Mouse (Mus musculus): ENCODE measurements around the gene Ptgfrn.

GRCm38 (mm10) chr3:101086584-101087445 is 23.3 kb downstream of the Ptgfrn start:
- no peak for TF ChIP-seq ZNF384 (IDR thresholded peaks at IDR 0.05; ENCODE audit: low read depth, low read length)
- no peak for TF ChIP-seq HCFC1 (IDR thresholded peaks at IDR 0.05; ENCODE audit: borderline replicate concordance, insufficient read depth, low read length)
- no peak for TF ChIP-seq CHD2 (IDR thresholded peaks at IDR 0.05; ENCODE audit: low read depth, low read length)

Measured in ES-E14 (cell line).